Mouse (Mus musculus): Measurements from ENCODE around the gene Gm3248. TPM values are rescaled to one million over a fixed set of nuclear protein-coding genes. Genes with fewer than 3 reads are reported as not detected.
"Not testable (repeated sequence)": the region's sequence is repeated elsewhere in the genome, so short reads cannot be mapped to it uniquely, and the experiment has no call there.

Gene Gm3248
- polyA plus RNA-seq (2016; fragmentation: Nextera tagmentation; extraction: Ambion mirVana): 0.87 and 1.1 TPM in 2 replicates

GRCm38 (mm10) chr14:5961635-5962034, at the start of gene Gm3248:
TSS of gene Gm3248 (minus strand) at chr14:5961745.
- H3K4me2 ChIP-seq (replicated peaks): peak within 1 kb of the TSS; percentile 79
- H3K27me3 ChIP-seq (replicated peaks); ATAC-seq (ENCODE audit: low FRiP score, low read depth); H3K9me3 ChIP-seq; H3K27ac ChIP-seq; H3K4me1 ChIP-seq; H3K36me3 ChIP-seq: not testable (repeated sequence)
- H3K4me3 ChIP-seq: peak within 1 kb of the TSS; percentile 47
- peak within 1 kb of the TSS; percentile 51 for H3K9ac ChIP-seq
- WGBS: under 1% methylated on average over 18 of the region's 23 CpGs

GRCm38 (mm10) chr14:5987136-5987535, 25.6 kb upstream of the Gm3248 start:
- H3K4me2 ChIP-seq (replicated peaks); H3K4me3 ChIP-seq; H3K36me3 ChIP-seq; H3K9ac ChIP-seq; ATAC-seq (ENCODE audit: low FRiP score, low read depth); H3K27me3 ChIP-seq (replicated peaks); H3K27ac ChIP-seq; H3K4me1 ChIP-seq; H3K9me3 ChIP-seq: not testable (repeated sequence)
- WGBS: 88% methylated on average over 7 of the region's 7 CpGs

DNA sequence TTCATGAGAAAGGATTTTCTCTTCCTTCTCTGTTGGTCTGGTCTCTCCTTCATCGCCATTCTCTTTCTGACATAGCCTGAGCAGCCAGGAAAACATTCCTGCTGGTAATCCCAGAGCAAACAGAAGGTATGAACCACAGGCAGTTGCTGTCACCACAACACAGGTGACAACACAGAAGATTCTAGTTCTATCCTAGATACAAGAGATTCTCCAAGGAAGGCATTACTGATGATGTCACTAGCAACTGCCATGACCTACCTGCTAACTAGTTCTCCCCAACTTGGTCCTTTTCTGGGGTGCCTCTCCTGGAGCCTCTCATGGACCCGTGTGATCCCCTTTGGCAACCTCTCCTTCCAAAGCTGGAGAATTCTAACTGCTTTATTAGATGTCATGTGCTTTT, 17.5 kb upstream of the Gm3248 start, which contains the start of gene Gm3453:
Gene Gm3453 (minus strand): TSS at position 101 of the 400 bp plus-strand sequence.
- H3K27me3 ChIP-seq (replicated peaks); ATAC-seq (ENCODE audit: low FRiP score, low read depth); H3K4me1 ChIP-seq; H3K36me3 ChIP-seq; H3K9me3 ChIP-seq; H3K4me2 ChIP-seq (replicated peaks); H3K4me3 ChIP-seq; H3K27ac ChIP-seq; H3K9ac ChIP-seq: not testable (repeated sequence)
- 62% methylated on average over 2 of the region's 2 CpGs for WGBS

- H3K27me3 ChIP-seq (replicated peaks); H3K9me3 ChIP-seq; H3K4me3 ChIP-seq; H3K4me1 ChIP-seq; H3K27ac ChIP-seq; H3K36me3 ChIP-seq; ATAC-seq (ENCODE audit: low FRiP score, low read depth); H3K9ac ChIP-seq; H3K4me2 ChIP-seq (replicated peaks): not testable (repeated sequence)
- WGBS: 24% methylated on average over 4 of the region's 4 CpGs
Measured at GRCm38 (mm10) chr14:5962441-5962840, 896 bp upstream of the Gm3248 start.

DNA sequence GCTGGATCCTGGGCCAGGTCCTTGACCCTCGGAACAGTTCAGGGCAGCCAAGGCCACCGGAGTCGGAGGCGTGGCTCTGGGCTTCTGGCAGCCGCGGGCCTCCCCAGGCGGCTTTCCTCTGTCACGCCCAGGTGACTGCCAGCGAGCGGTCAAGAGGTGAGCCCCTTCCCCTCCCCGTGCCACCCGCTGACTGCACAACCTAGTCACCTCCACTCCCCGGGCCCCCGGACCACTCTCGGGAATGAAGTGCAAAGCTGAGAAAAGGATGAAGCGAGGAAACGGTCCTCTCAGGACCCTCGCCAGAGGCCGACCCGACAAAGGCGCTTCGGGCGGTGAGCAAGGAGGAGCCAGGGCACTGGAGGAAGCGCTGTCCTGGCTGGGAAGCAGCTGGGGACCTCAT, 443 bp downstream of the Gm3248 start:
- H3K27ac ChIP-seq; H3K36me3 ChIP-seq; H3K27me3 ChIP-seq (replicated peaks); H3K4me1 ChIP-seq; H3K9me3 ChIP-seq: not testable (repeated sequence)
- peak overlapping the region; percentile 79 for H3K4me2 ChIP-seq (replicated peaks)
- WGBS: under 1% methylated on average over 24 of the region's 24 CpGs
- H3K4me3 ChIP-seq: peak overlapping the region; percentile 47
- ATAC-seq (ENCODE audit: low FRiP score, low read depth): 0 out of 2 replicates have a peak, but pooled peaks have one; percentile 70
- H3K9ac ChIP-seq: peak overlapping the region; percentile 51

DNA sequence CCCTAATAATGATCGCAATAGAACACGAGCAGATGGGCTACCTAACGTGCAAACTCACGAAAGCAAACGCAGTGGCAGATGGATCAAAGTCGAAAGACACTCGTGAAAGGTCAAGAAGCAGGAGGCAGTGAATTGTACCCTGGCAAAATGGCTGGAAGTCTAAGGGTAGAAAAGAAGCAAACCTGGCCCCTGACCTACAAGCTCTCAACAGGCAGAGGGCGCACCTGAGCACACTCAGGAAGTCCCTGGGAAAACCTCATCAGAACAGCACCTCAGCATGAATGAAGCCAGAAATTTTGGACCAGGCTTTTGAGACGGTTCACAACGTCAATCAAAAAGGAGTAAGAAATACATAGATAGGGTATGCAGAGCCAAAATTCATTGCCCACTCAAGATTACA, 1.1 kb downstream of the Gm3248 start:
- H3K4me2 ChIP-seq (replicated peaks); H3K9ac ChIP-seq; H3K36me3 ChIP-seq; H3K4me3 ChIP-seq; H3K27me3 ChIP-seq (replicated peaks); H3K4me1 ChIP-seq; ATAC-seq (ENCODE audit: low FRiP score, low read depth); H3K27ac ChIP-seq; H3K9me3 ChIP-seq: not testable (repeated sequence)
- 11% methylated on average over 6 of the region's 10 CpGs for WGBS

DNA sequence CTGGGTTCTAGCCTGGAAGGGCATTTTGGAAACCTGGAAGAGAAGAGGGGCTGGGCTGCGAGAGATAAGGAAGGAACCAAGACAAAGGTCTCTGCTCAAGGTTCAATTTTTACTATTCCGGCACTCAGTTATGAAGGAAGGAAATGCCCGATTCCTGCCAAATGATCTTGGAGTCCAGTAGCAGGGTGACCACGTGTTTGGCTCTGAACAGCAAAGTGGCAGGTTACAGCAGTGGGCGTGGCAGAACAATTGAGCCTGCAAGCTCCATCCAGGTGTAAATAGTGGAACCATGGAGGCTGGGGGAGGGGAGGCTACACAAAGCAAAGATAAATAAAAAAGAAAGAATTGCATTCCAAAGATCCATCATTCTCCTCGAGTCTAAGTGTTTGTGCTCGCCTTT, 38.3 kb downstream of the Gm3248 start:
- H3K4me1 ChIP-seq; H3K4me2 ChIP-seq (replicated peaks); H3K36me3 ChIP-seq; H3K9me3 ChIP-seq; H3K9ac ChIP-seq; H3K27ac ChIP-seq; H3K4me3 ChIP-seq; H3K27me3 ChIP-seq (replicated peaks); ATAC-seq (ENCODE audit: low FRiP score, low read depth): not testable (repeated sequence)
- WGBS: 78% methylated on average over 7 of the region's 7 CpGs

- not testable (repeated sequence) for H3K27ac ChIP-seq; H3K27me3 ChIP-seq (replicated peaks); H3K4me2 ChIP-seq (replicated peaks); H3K9ac ChIP-seq; H3K9me3 ChIP-seq; ATAC-seq (ENCODE audit: low FRiP score, low read depth); H3K4me1 ChIP-seq; H3K4me3 ChIP-seq; H3K36me3 ChIP-seq
- WGBS: 78% methylated on average over 4 of the region's 4 CpGs
Measured at GRCm38 (mm10) chr14:5918330-5918942, 43.1 kb downstream of the Gm3248 start.

- H3K4me1 ChIP-seq; H3K4me3 ChIP-seq; H3K36me3 ChIP-seq; H3K4me2 ChIP-seq (replicated peaks); ATAC-seq (ENCODE audit: low FRiP score, low read depth); H3K27ac ChIP-seq; H3K9ac ChIP-seq; H3K27me3 ChIP-seq (replicated peaks); H3K9me3 ChIP-seq: not testable (repeated sequence)
- WGBS: 89% methylated on average over 2 of the region's 2 CpGs
Measured at GRCm38 (mm10) chr14:5913701-5914100, 47.8 kb downstream of the Gm3248 start.

Other genes starting within 250 kb of the Gm3248 start
- gene Gm3373, start 220.2 kb downstream of the Gm3248 start, polyA plus RNA-seq (2016; fragmentation: Nextera tagmentation; extraction: Ambion mirVana): 0.23 TPM in 1 of 2 replicates, not detected in the other
- 1.6 and 1.8 TPM in 2 replicates for gene Gm3383, start 153.8 kb downstream of the Gm3248 start, polyA plus RNA-seq (2016; fragmentation: Nextera tagmentation; extraction: Ambion mirVana)
- not detected in 2 replicates for gene Gm3424, start 131.4 kb downstream of the Gm3248 start, polyA plus RNA-seq (2016; fragmentation: Nextera tagmentation; extraction: Ambion mirVana)
- 0.10 and 0.47 TPM in 2 replicates for gene Gm8237, start 81.4 kb downstream of the Gm3248 start, polyA plus RNA-seq (2016; fragmentation: Nextera tagmentation; extraction: Ambion mirVana)
- gene Gm3453, start 17.4 kb upstream of the Gm3248 start, polyA plus RNA-seq (2016; fragmentation: Nextera tagmentation; extraction: Ambion mirVana): not detected in 2 replicates
- gene Gm6337, start 96.5 kb upstream of the Gm3248 start, polyA plus RNA-seq (2016; fragmentation: Nextera tagmentation; extraction: Ambion mirVana): not detected in 2 replicates
- 1.1 and 1.4 TPM in 2 replicates for gene Gm8206, start 132.2 kb upstream of the Gm3248 start, polyA plus RNA-seq (2016; fragmentation: Nextera tagmentation; extraction: Ambion mirVana)
- gene Gm3468, start 146.9 kb upstream of the Gm3248 start, polyA plus RNA-seq (2016; fragmentation: Nextera tagmentation; extraction: Ambion mirVana): 2.9 and 3.2 TPM in 2 replicates
- gene Gm3476, start 164.1 kb upstream of the Gm3248 start, polyA plus RNA-seq (2016; fragmentation: Nextera tagmentation; extraction: Ambion mirVana): not detected in 2 replicates